Mouse (Mus musculus) liver, postnatal 0 days (tissue): ENCODE data around the gene Gpr176.

Experiments
- CTCF ChIP-seq: sonication (generic); IDR thresholded peaks from 2 replicates; pipeline ENCODE4 v1.5.1; 2016; ENCODE audit warnings: antibody characterized with exemption, low read depth
- EP300 ChIP-seq: IDR thresholded peaks from 2 replicates; pipeline ENCODE4 v1.6.1; 2016; ENCODE audit warnings: antibody characterized with exemption, low read depth, mild to moderate bottlenecking

DNA sequence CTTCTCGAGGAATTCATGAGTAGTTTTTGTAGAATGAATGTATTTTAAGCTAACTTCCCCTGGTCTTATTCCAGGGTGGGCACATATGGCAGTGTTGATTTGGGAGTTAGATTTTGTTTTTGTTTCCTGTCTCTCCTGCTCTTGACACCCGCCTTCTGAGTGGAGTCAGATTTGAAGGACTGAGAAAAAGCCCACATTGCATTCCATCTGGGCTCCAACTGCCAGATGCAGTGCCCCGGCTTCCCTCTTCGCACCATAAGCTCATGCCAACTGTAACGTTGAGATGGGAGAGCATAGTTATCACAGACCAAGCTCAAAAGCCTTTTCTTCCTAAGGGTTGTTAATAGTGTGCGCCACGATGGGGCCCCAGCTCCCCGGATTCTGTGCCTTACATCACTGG, 110.5 kb downstream of the Gpr176 start:
- TF ChIP-seq EP300 (no peak), CTCF (no peak)
